Mouse (Mus musculus) lung, postnatal 36 days (tissue): Measurements from ENCODE around the gene Myo3a.
A peak's percentile ranks its signal among the peaks of the same experiment; 100 is the strongest.

Experiments
- DNase-seq: peaks from one replicate; pipeline ENCODE4 v3.0.0; 2022; ENCODE audit warnings: mixed read lengths

The Myo3a gene

DNA sequence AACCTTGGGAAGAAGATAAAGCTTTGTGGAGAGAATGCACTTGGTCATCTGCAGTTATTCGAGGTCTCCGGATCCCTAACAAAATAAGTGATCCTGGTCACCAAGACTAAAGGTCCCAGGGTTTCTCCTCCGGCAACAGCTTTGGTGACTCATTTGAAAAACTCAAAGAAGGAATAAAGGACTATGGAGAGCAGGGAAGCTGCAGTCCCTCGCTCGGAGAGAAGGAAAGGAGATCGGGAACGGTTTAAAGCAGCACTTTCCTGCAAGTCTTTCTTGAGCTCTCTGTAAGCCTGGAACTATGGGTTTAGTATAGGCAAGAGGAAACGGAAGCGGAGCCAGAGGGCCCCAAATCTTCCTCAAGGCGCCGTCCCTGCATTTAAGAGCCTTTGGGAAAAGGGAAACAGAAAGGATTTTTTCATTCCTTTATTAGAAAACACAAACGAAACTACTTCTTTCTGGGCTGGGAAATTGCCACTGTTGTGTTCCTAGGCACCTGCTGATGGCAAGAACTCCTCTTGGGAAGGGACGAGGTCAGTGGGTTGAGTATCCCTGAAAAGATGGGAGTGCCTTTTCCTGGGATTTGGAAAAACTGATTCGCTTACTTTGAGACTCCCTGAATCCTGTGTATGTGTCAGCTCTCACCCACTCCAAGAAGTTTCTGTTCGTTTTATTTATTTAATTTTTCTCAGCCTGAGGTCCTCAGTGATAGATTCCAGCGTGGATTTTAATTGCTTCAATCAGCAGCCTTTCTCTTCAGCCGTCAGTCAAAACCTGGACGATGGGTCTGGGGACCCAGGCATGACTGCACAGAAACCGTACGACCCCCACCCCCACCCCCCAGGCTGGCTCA lies 393.9 kb downstream of the Myo3a start:
- DNase-seq: no peak

DNA sequence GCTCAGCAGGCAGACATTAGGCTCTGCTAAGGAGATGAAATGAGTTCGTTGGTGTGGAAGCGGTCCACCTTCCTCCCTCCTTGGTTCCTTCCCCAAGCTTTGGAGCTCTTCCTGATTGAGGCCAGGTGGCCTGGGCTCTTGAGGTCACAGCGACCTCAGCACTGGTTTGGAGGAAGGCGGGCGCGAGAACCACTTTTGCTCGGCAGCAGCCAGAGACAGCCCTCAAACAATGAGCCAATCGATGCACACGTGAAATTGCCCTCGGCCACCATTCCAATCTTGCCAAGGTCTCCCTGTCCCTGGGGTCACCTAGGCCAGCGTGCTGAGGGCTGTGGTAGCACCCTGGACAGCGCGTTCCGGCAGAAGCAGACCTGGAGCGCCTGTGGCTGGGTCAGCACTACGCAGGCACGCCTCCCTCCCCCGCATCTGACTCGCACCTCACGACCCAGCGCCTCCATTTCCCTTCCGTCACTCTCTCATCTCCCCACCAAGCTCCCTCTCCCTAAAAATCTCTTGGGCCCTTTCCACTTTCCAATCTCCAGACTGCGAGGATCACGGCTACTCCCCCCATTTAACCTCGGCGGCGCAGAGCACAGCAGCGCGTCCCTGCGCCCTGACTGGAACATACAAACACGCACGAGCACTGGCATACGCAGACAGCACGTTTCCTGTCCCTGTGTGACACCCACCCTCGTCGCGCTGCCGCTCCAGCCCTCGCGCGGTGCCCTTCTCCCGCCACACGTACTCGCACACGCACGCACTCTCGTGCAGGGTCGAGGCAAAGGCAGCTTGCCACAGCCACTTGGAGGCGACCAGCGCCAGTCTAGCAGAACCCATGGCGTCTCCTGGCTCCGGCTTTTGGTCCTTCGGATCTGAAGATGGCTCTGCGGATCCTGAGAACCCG lies 394.8 kb downstream of the Myo3a start, which contains the start of gene Gad2:
TSS of gene Gad2 (plus strand) at position 378 of the 904 bp plus-strand sequence.
- DNase-seq: no peak

DNA sequence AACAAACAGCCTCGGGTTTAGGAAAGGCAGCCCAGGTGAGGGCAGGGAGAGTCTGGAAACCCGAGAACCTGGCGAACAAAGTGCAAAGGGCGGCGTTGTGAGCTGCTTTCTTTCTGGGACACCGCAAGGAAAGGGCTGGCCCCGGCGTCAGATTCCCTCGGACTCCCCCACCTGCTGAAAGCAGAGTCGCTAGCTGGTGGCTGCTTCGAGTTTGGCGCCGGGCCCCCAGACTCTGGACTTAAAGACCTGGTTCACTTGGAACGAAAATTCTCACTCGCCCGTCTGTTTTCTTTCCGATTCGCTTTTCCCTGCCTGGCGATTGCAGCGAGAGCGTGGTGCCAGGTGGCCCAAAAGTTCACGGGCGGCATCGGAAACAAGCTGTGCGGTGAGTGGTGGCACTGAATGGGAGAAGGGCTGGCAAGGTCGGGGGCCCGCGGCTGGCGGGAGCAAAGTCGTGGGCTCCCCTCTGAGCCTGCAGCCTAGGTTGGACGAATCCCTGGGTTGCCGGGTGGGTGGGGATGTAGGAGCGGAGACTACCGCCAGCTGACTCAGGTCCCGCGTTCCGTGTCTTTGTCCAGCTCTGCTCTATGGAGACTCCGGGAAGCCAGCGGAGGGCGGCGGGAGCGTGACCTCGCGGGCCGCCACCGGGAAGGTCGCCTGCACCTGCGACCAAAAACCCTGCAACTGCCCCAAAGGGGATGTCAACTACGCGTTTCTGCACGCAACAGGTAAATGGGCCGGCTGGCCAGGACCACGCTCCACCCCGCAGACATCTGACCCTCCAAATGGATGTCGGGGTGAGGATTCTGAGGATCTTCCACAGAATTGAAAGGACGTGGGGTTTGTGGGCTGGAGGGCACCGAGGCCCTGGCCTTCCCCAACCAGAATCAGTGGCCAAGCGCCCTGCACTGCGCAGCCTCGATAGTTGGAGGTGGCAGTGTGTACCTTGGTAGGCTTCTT lies 396.1 kb downstream of the Myo3a start:
- no peak for DNase-seq

DNA sequence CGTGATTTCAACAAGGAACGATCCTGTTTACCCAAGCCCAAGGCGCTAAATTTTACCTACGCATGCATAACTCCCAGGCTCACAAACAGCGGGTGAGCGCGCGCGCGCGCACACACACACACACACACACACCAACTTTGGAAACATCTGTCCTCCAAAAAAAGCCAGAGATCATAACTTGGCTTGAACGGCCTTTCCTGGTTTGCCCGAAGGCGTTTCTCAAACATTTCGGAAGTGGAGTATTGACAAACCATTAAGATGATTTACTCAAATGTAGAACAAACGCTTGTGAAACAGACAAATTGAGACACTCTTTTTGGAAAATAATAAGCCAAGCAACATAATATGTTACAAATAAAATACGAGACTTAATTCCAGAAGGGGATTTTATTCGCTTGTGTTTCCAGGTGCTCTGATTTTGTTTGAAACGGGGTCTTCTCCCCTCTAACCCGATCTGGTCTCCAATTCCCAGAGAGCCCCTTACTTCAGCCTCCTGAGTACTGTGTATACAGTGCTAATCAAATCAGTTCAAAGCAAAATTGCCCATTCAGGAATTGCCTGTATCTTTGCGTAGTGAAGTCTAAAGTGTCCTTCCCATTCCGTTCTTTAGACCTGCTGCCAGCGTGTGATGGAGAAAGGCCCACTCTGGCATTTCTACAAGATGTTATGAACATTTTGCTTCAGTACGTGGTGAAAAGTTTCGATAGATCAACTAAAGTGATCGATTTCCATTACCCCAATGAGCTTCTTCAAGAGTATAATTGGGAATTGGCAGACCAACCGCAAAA lies 397.1 kb downstream of the Myo3a start:
- DNase-seq: no peak

DNA sequence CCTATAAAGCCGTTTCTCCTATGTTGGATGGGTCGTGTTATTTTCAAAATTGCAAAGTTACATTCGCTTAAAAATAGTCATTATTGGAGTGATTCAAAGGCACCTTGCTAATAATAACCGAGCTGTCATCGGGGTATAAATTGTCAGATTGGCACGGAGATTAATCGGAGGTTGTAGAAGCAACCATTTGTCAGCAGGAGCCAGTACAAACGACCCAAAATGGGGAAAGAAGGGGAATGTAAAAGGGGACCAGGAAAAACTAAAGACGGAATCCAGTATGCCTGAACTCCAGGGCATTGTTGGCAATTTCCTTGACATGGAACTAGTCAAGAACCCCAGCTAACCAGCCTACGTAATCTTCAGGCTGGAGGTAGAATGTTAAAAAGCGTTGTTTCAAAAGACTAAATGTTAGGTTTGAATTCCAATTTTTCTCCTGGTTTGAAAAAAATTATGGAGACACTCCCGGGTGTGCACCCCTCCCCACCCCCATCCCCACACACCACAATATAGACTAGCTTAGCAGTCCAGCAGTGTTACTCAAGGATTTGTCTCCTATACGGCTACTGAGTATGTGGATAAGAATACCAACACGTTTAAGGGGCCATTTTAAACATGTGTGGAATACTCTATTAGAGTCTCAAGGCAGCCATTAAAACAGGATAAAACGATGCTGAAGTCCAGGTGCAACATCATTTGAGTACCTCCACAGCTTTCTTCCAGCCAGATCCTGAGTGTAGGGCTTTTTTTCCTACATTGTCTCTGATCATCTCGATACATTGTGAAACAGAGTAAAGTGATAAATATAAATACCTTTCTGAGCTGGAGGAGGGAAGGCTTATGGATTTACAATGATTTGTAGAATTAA lies 398.0 kb downstream of the Myo3a start:
- no peak for DNase-seq

DNA sequence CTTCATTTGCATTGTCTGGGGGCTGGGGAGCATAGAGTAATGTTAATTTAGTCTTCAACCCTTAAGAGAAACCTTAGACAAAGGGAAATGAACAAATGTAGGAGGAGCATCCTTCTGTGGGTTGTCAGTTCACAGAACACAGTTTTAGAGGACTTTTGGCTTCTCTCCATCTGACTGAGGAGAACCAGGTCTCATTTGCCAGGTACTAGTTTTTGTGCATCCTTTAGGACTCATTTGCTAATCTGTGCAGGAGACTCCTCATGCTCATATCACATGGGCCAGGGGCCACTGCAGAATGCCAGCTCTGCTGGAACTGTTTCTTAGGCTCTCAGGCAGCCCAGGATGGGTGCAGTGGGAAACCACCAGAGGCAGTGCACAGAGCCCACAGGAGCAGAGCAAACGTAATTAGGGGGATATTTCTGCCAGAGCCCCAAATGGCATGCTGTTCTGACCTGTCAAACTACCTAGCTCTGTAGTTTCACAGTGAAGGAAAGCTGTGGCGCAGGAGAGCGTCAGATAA lies 399.9 kb downstream of the Myo3a start:
- no peak for DNase-seq

DNA sequence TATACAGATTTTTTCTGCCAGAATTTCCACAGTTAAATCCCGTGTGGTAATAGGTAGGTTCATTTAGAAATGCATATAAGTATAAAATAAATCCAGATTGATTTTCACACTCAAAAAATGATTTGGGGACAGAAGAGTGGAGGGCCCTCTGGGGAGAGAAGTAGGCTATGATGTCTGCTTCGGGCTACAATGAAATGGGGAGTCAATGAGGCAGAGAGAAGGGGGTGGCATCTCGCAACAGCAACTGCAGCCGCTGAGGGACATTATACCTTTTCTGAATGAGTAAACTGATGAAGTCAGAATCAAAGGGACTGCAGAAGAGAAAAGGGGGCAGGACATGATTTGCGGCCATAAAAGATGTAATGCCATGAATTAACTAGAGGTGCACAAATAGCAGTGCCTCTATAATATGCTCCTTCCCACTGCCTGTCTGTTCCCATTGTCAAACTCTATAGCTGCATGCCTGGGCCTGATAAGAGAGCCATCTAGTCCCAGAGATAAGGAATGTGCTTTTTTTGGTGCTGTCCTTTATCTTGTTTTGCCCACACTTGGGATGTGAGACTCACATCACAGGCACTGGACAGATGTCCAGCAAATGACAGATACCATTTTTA lies 400.6 kb downstream of the Myo3a start:
- DNase-seq: no peak

DNA sequence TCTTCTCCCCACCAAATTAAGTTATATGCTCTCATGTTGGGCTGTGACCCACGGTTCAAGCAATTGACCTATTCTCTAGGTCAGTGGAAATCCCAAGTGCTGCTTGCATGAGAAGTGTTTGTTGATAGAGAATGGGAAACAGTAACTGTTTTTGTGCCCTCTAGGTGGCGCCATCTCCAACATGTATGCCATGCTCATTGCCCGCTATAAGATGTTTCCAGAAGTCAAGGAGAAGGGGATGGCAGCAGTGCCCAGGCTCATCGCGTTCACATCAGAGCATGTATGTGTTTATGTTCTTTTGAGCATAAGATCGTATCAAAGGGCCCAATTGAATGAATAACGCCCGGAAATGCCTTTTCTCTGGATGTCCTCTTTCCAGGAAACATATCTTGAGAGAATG lies 407.5 kb downstream of the Myo3a start:
- DNase-seq: peak; percentile 21

DNA sequence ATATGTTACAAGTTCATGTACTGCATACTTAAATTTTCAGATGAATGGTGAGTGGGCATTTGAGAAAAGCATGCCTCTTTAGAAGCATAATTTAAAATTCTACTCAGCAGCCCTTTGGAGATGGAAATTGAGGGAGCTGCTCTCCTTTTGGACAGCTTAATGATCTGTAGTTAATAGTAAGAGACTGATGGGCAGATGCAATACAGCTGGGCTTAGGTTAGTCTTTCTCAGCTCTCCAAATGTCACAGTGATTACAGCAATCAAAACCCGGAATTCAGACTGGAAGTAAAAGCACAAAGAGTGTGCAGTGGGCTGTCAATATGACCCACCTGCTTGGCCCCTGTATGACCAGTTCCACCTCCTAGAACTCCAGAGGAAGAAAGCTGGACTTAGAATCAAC lies 418.8 kb downstream of the Myo3a start:
- no peak for DNase-seq

DNA sequence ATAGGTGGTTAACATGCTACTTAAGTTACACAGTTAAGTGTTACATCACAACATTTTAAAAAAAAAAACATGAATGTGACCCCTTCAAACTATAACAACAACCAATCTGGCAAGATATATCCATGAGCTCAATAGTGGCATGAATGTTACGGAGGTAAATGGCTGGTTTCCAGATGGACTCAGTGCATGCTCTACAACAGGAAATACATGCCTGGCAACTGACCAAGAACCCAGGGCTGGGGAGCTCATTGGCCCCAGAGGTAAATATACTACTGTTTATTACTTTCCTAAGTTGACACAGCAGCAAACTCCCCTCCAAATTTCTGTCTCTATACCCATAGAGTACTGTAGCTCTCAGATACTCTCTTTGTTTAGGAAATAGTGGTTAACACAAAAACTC lies 421.1 kb downstream of the Myo3a start:
- no peak for DNase-seq

DNA sequence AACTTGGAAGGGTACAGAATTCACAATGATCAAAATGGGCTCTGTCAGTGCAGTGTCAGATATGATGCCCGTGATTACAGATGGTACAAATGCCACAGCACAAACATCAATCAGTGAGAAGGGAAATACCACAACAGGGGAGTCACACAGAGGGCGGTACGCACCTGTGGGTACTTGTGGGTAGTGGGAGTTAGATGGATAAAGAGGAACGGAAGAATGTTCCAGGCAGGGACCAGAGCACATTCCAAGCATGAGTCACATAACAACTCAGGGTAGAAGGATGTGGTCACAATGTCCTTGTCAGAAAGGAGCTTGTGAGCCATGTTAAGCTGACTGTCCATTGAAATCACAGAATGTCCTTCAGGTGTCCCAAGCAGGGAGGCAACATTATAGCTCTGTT lies 424.5 kb downstream of the Myo3a start:
- DNase-seq: no peak

DNA sequence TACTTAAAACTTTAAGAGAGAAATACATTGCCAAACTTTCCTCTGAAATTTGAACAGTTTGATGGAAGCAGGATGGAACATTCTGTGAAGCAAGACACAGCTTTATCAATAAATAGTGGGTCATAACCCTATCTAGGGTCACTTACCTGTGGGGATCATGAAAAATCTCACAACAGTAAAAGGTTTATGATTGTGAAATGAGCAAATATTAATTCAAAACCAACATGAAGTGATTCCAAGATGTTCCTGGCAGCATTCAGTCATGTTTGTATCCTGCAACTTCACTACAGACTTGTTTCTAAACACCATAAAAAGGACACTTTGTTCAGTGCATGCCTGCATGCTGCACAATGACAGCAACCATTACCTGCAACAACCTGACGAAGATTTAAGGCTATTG lies 436.4 kb downstream of the Myo3a start:
- DNase-seq: no peak
